Mouse (Mus musculus) liver, embryonic 16.5 days (tissue): ENCODE data around the gene Parp3. TPM values are rescaled to one million over a fixed set of nuclear protein-coding genes. Genes with fewer than 3 reads are reported as not detected.

Source experiments
- ATAC-seq: fragments of 200-750 bp; cut with Nextera tagmentation; 2 replicates; pipeline ENCODE4 v1.8.0; 2017; ENCODE audit warnings: low read depth, mild to moderate bottlenecking, moderate number of reproducible peaks, moderate library complexity
- H3K27ac ChIP-seq: fragments of 300-500 bp; sonication (generic); 2 replicates; pipeline ENCODE4 v1.5.1; 2014; ENCODE audit warnings: mild to moderate bottlenecking, low read length
- H3K27me3 ChIP-seq: fragments of 300-500 bp; sonication (generic); 2 replicates; pipeline ENCODE4 v1.6.1; 2014; ENCODE audit warnings: low read depth, low read length, mixed read lengths; ENCODE audit not compliant: control insufficient read depth, insufficient read depth
- H3K36me3 ChIP-seq: fragments of 300-500 bp; sonication (generic); 2 replicates; pipeline ENCODE4 v1.6.1; 2014; ENCODE audit warnings: mild to moderate bottlenecking; ENCODE audit not compliant: control insufficient read depth, insufficient read depth
- H3K4me1 ChIP-seq: fragments of 300-500 bp; sonication (generic); 2 replicates; pipeline ENCODE4 v1.6.1; 2014; ENCODE audit warnings: low read depth, low read length, mixed read lengths; ENCODE audit not compliant: control insufficient read depth
- H3K4me2 ChIP-seq: fragments of 300-500 bp; sonication (generic); 2 replicates; pipeline ENCODE4 v1.6.1; 2014; ENCODE audit warnings: low read depth, low read length, mixed read lengths
- H3K4me3 ChIP-seq: fragments of 300-500 bp; sonication (generic); 2 replicates; pipeline ENCODE4 v1.5.1; 2014; ENCODE audit warnings: low read depth, mild to moderate bottlenecking, low read length
- H3K9ac ChIP-seq: fragments of 300-500 bp; sonication (generic); 2 replicates; pipeline ENCODE4 v1.6.1; 2014; ENCODE audit warnings: low read depth, low read length
- H3K9me3 ChIP-seq: fragments of 300-500 bp; sonication (generic); replicated peaks from 2 replicates; pipeline ENCODE4 v1.6.1; 2016; ENCODE audit warnings: low read length; ENCODE audit not compliant: control insufficient read depth
- WGBS: fragments of 180-500 bp; shearing (Covaris S2); extraction: QIAGEN DNeasy Blood & Tissue Kit; methylation state at CpG from one replicate; pipeline ENCODE4 v1.1.7; 2014; ENCODE audit not compliant: insufficient replicate concordance; 5-methylcytosine and 5-hydroxymethylcytosine counted together
- polyA plus RNA-seq: library from polyadenylated mRNA; unstranded; fragments of >200 nt; fragmentation: Nextera tagmentation; extraction: Ambion mirVana; gene quantifications from 2 replicates; pipeline ENCODE4 v1.2.1, GENCODE M21; 2015

The Parp3 gene
- polyA plus RNA-seq, 1 experiment from 2014 or later: 1.3 TPM

GRCm38 (mm10) chr9:106478101-106478500 lies 1.4 kb upstream of the Parp3 start:
- Histone ChIP-seq H3K9me3 (no peaks in the 10 kb centered on the region), H3K36me3 (no peaks in the 10 kb centered on the region; the same call in none of the 2 replicates), H3K4me2 (peak overlapping the region; percentile 91), H3K4me3 (peak overlapping the region; percentile 67), H3K9ac (peak overlapping the region; percentile 46; the same call in 1 of the 2 replicates), H3K27me3 (no peaks in the 10 kb centered on the region), H3K27ac (no peak overlapping the region), H3K4me1 (peaks cover 30% of the 10 kb centered on the region)
- ATAC-seq: no peak
- WGBS: 57% methylated on average over 9 of the region's 9 CpGs

GRCm38 (mm10) chr9:106477649-106478048 lies 900 bp upstream of the Parp3 start:
- H3K36me3 ChIP-seq: no peaks in the 10 kb centered on the region; the same call in none of the 2 replicates
- H3K9ac ChIP-seq: peak overlapping the region; percentile 46
- peak overlapping the region; percentile 91 for H3K4me2 ChIP-seq
- H3K9me3 ChIP-seq: no peaks in the 10 kb centered on the region
- no peak overlapping the region for H3K27ac ChIP-seq
- no peak for ATAC-seq
- no peaks in the 10 kb centered on the region for H3K27me3 ChIP-seq
- H3K4me3 ChIP-seq: peak overlapping the region; percentile 67
- WGBS: under 1% methylated on average over 16 of the region's 16 CpGs
- H3K4me1 ChIP-seq: peaks cover 30% of the 10 kb centered on the region

- WGBS: 14% methylated on average over 16 of the region's 16 CpGs
Observed at GRCm38 (mm10) chr9:106476002-106476923, 486 bp downstream of the Parp3 start.

GRCm38 (mm10) chr9:106475663-106476001 lies 1.1 kb downstream of the Parp3 start, which contains the start of gene Rrp9:
Gene Rrp9, plus strand, starts transcription at chr9:106475963.
- Histone ChIP-seq H3K9ac (peak within 1 kb of the TSS; percentile 39), H3K27ac (peak within 1 kb of the TSS; percentile 7; the same call in 1 of the 2 replicates), H3K4me3 (peak within 1 kb of the TSS; percentile 16; the same call in 1 of the 2 replicates), H3K27me3 (no peaks in the 10 kb centered on the region), H3K4me2 (peak within 1 kb of the TSS; percentile 91), H3K4me1 (peaks cover 30% of the 10 kb centered on the region), H3K9me3 (no peaks in the 10 kb centered on the region), H3K36me3 (no peaks in the 10 kb centered on the region; the same call in 1 of the 2 replicates)
- 56% methylated on average over 10 of the region's 10 CpGs for WGBS
- no peak for ATAC-seq

More at GRCm38 (mm10) chr9:106476002-106476923, 486 bp downstream of the Parp3 start:
- H3K4me2 ChIP-seq: peak overlapping the region; percentile 91
- peak overlapping the region; percentile 39 for H3K9ac ChIP-seq
- H3K9me3 ChIP-seq: no peaks in the 10 kb centered on the region
- H3K27ac ChIP-seq: peak overlapping the region; percentile 7; the same call in 1 of the 2 replicates
- H3K4me1 ChIP-seq: peaks cover 30% of the 10 kb centered on the region
- H3K4me3 ChIP-seq: peak overlapping the region; percentile 16; the same call in 1 of the 2 replicates
- 0 out of 2 replicates have a peak, but pooled peaks have one; percentile 0 for ATAC-seq
- no peaks in the 10 kb centered on the region; the same call in 1 of the 2 replicates for H3K36me3 ChIP-seq
- no peaks in the 10 kb centered on the region for H3K27me3 ChIP-seq

GRCm38 (mm10) chr9:106475046-106475445 lies 1.7 kb downstream of the Parp3 start:
- Histone ChIP-seq H3K4me2 (no peak overlapping the region), H3K4me1 (peaks cover 30% of the 10 kb centered on the region), H3K27ac (no peak overlapping the region), H3K36me3 (no peaks in the 10 kb centered on the region), H3K9ac (no peak overlapping the region), H3K9me3 (no peaks in the 10 kb centered on the region), H3K27me3 (no peaks in the 10 kb centered on the region), H3K4me3 (no peak overlapping the region)
- ATAC-seq: no peak
- WGBS: 63% methylated on average over 7 of the region's 7 CpGs

GRCm38 (mm10) chr9:106474456-106474855 lies 2.3 kb downstream of the Parp3 start:
- H3K4me3 ChIP-seq: no peak overlapping the region
- H3K4me2 ChIP-seq: no peak overlapping the region
- H3K9ac ChIP-seq: no peak overlapping the region
- no peaks in the 10 kb centered on the region for H3K27me3 ChIP-seq
- 10% methylated on average over 6 of the region's 6 CpGs for WGBS
- no peak overlapping the region for H3K27ac ChIP-seq
- H3K9me3 ChIP-seq: no peaks in the 10 kb centered on the region
- no peaks in the 10 kb centered on the region for H3K36me3 ChIP-seq
- ATAC-seq: no peak
- peaks cover 30% of the 10 kb centered on the region for H3K4me1 ChIP-seq

GRCm38 (mm10) chr9:106473753-106474105 lies 3.0 kb downstream of the Parp3 start:
- WGBS: 62% methylated on average over 5 of the region's 5 CpGs
- Histone ChIP-seq H3K4me2 (no peak overlapping the region), H3K4me1 (peaks cover 30% of the 10 kb centered on the region), H3K4me3 (no peak overlapping the region), H3K9ac (no peak overlapping the region), H3K9me3 (no peaks in the 10 kb centered on the region), H3K27me3 (no peaks in the 10 kb centered on the region), H3K27ac (no peak overlapping the region), H3K36me3 (no peaks in the 10 kb centered on the region)
- no peak for ATAC-seq

- H3K9ac ChIP-seq: no peak overlapping the region
- no peaks in the 10 kb centered on the region for H3K36me3 ChIP-seq
- no peak overlapping the region for H3K27ac ChIP-seq
- 72% methylated on average over 16 of the region's 16 CpGs for WGBS
- H3K4me3 ChIP-seq: no peak overlapping the region
- H3K4me2 ChIP-seq: no peak overlapping the region
- no peak for ATAC-seq
- H3K4me1 ChIP-seq: peaks cover 27% of the 10 kb centered on the region
- no peaks in the 10 kb centered on the region for H3K9me3 ChIP-seq
- no peaks in the 10 kb centered on the region for H3K27me3 ChIP-seq
Observed at GRCm38 (mm10) chr9:106473081-106473752, 3.5 kb downstream of the Parp3 start.
